Comparison of ENCODE assay signal across 10 mouse cellular contexts in genomic region chr7:28151584-28152221, GRCm38 (mm10). TPM values are rescaled to one million over a fixed set of nuclear protein-coding genes. Genes with fewer than 3 reads are reported as not detected.
A peak's percentile ranks its signal among the peaks of the same experiment; 100 is the strongest.
DNase-seq lines count a peak whose midpoint lies in the region; ATAC-seq lines count a peak whose summit lies in the region.
"Had no signal": no experiment of that assay in that cellular context is flagged by ENCODE, and none has a peak within 500 bp of the region (broad histone marks: within the 10 kb centered on the region; RNA-seq: fewer than 3 reads in every experiment).

No protein-coding gene starts in this region.

- ATAC-seq in heart, embryonic 13.5 days (ENCODE audit: extremely low read depth, insufficient number of reproducible peaks, low FRiP score, low TSS enrichment): no peak
- ATAC-seq in hindbrain, embryonic 12.5 days (ENCODE audit: low FRiP score): no peak
- no peak for ATAC-seq in limb, embryonic 12.5 days (ENCODE audit: insufficient number of reproducible peaks, insufficient read depth, low FRiP score, low TSS enrichment, low read depth)

- peak overlapping the region; percentile 54 for H3K9ac ChIP-seq in heart, embryonic 13.5 days
- 0 out of 2 replicates have a peak overlapping the region, but pooled peaks have one; percentile 8 for H3K9ac ChIP-seq in hindbrain, embryonic 12.5 days
- 0 out of 2 replicates have a peak overlapping the region, but pooled peaks have one; percentile 9 for H3K9ac ChIP-seq in limb, embryonic 12.5 days (replicated peaks)
- H3K9ac ChIP-seq: stomach, embryonic 15.5 days had no signal

- H3K4me3 ChIP-seq in heart, embryonic 13.5 days: no peak overlapping the region
- H3K4me3 ChIP-seq in hindbrain, embryonic 12.5 days: no peak overlapping the region
- no peak overlapping the region for H3K4me3 ChIP-seq in limb, embryonic 12.5 days (replicated peaks)
- H3K4me3 ChIP-seq: stomach, embryonic 15.5 days had no signal

- no peaks in the 10 kb centered on the region for H3K36me3 ChIP-seq in heart, embryonic 13.5 days
- no peaks in the 10 kb centered on the region for H3K36me3 ChIP-seq in hindbrain, embryonic 12.5 days
- no peaks in the 10 kb centered on the region for H3K36me3 ChIP-seq in limb, embryonic 12.5 days
- H3K36me3 ChIP-seq: stomach, embryonic 15.5 days had no signal

- WGBS in heart, embryonic 13.5 days: 14% methylated on average over 13 of the region's 13 CpGs
- 18% methylated on average over 13 of the region's 13 CpGs for WGBS in hindbrain, embryonic 12.5 days
- 15% methylated on average over 13 of the region's 13 CpGs for WGBS in limb, embryonic 12.5 days

- no peak overlapping the region for H3K27ac ChIP-seq in heart, embryonic 13.5 days (replicated peaks)
- no peak overlapping the region for H3K27ac ChIP-seq in hindbrain, embryonic 12.5 days
- no peak overlapping the region for H3K27ac ChIP-seq in limb, embryonic 12.5 days
- H3K27ac ChIP-seq: stomach, embryonic 15.5 days had no signal

- H3K27me3 ChIP-seq in heart, embryonic 13.5 days (replicated peaks): peaks cover 44% of the 10 kb centered on the region
- H3K27me3 ChIP-seq in hindbrain, embryonic 12.5 days: no peaks in the 10 kb centered on the region
- H3K27me3 ChIP-seq in limb, embryonic 12.5 days: peaks cover 12% of the 10 kb centered on the region; the same call in 1 of the 2 replicates
- H3K27me3 ChIP-seq: stomach, embryonic 15.5 days had no signal

- no peak overlapping the region for H3K4me2 ChIP-seq in heart, embryonic 13.5 days
- H3K4me2 ChIP-seq in hindbrain, embryonic 12.5 days (replicated peaks): no peak overlapping the region
- H3K4me2 ChIP-seq in limb, embryonic 12.5 days: no peak overlapping the region
- H3K4me2 ChIP-seq: stomach, embryonic 15.5 days had no signal

- no peaks in the 10 kb centered on the region for H3K4me1 ChIP-seq in heart, embryonic 13.5 days
- H3K4me1 ChIP-seq in hindbrain, embryonic 12.5 days: peaks cover 4% of the 10 kb centered on the region
- H3K4me1 ChIP-seq in limb, embryonic 12.5 days (replicated peaks): no peaks in the 10 kb centered on the region
- H3K4me1 ChIP-seq: stomach, embryonic 15.5 days had no signal

- intact Hi-C loops in heart, postnatal 25 days (cut with DNase I): no loop called here

- DNase-seq in heart, postnatal 25 days (ENCODE audit: low spot score): no peak
- DNase-seq in B cell, adult 2 months: peak; percentile 63 to 64
- DNase-seq in adrenal gland, postnatal 10 days: peak; percentile 73
- DNase-seq in retina, embryonic 14.5 days (ENCODE audit: low spot score): peak; percentile 75
- no peak for DNase-seq in c-Kit-positive CD71-positive TER-119-positive erythroid progenitor cells, embryonic 14.5 days (ENCODE audit: low spot score)

- no peaks in the 10 kb centered on the region for H3K9me3 ChIP-seq in heart, embryonic 13.5 days
- no peaks in the 10 kb centered on the region for H3K9me3 ChIP-seq in hindbrain, embryonic 12.5 days (replicated peaks)
- H3K9me3 ChIP-seq in limb, embryonic 12.5 days: no peaks in the 10 kb centered on the region
- H3K9me3 ChIP-seq: stomach, embryonic 15.5 days had no signal

RNA-seq across cellular contexts. Expression of gene Fbl, which starts 17.8 kb away (rescaled TPM):
- 81.3 and 86.7 TPM in 2 replicates for polyA plus RNA-seq in heart, embryonic 13.5 days (2015; fragmentation: Nextera tagmentation; extraction: Ambion mirVana)
- total RNA-seq in heart, postnatal 25 days (2021): 10 to 100 TPM; 32.2 to 35.3 TPM
- 10 to 100 TPM; 84.3 to 96.3 TPM for total RNA-seq in adrenal gland, postnatal 10 days (2021)
- 115 and 120 TPM in 2 replicates for polyA plus RNA-seq in hindbrain, embryonic 12.5 days (2016; fragmentation: Nextera tagmentation; extraction: Ambion mirVana)
- polyA plus RNA-seq in limb, embryonic 12.5 days (2016; fragmentation: Nextera tagmentation; extraction: Ambion mirVana): 159 and 169 TPM in 2 replicates

RNA-seq across cellular contexts. Expression of gene 9530053A07Rik, which starts 22.4 kb away (rescaled TPM):
- 0.05 TPM in 1 of 2 replicates, not detected in the other for polyA plus RNA-seq in heart, embryonic 13.5 days (2015; fragmentation: Nextera tagmentation; extraction: Ambion mirVana)
- not detected for total RNA-seq in heart, postnatal 25 days (2021)
- total RNA-seq in adrenal gland, postnatal 10 days (2021): not detected
- polyA plus RNA-seq in hindbrain, embryonic 12.5 days (2016; fragmentation: Nextera tagmentation; extraction: Ambion mirVana): 0.09 and 0.12 TPM in 2 replicates
- polyA plus RNA-seq in limb, embryonic 12.5 days (2016; fragmentation: Nextera tagmentation; extraction: Ambion mirVana): 0.04 and 0.05 TPM in 2 replicates
- total RNA-seq: layer of hippocampus, adult 8-10 months had no signal

RNA-seq across cellular contexts. Expression of gene Dyrk1b, which starts 27.6 kb away (rescaled TPM):
- polyA plus RNA-seq in heart, embryonic 13.5 days (2015; fragmentation: Nextera tagmentation; extraction: Ambion mirVana): 8.8 and 9.0 TPM in 2 replicates
- 10 to 100 TPM; 30.5 to 32.0 TPM for total RNA-seq in heart, postnatal 25 days (2021)
- 10 to 100 TPM; 35.6 to 48.1 TPM for total RNA-seq in adrenal gland, postnatal 10 days (2021)
- polyA plus RNA-seq in hindbrain, embryonic 12.5 days (2016; fragmentation: Nextera tagmentation; extraction: Ambion mirVana): 21.5 and 21.7 TPM in 2 replicates
- 17.6 and 20.5 TPM in 2 replicates for polyA plus RNA-seq in limb, embryonic 12.5 days (2016; fragmentation: Nextera tagmentation; extraction: Ambion mirVana)

Comparison
In these comparisons a context has a peak if more than half of its experiments do, and no peak if none do; other contexts are left out.
1. DNase-seq: peak in B cell, adult 2 months (2 of 2), adrenal gland, postnatal 10 days (single experiment) and retina, embryonic 14.5 days (single experiment); none in heart, postnatal 25 days (single experiment) and c-Kit-positive CD71-positive TER-119-positive erythroid progenitor cells, embryonic 14.5 days (single experiment).
2. Peak in every context shown above with its lines, with median percentiles within 50 percentile points of each other: H3K9ac ChIP-seq.